Mouse (Mus musculus) megakaryocyte, adult 5-6 weeks (primary cell): ENCODE data around the gene Rab25. TPM values are rescaled to one million over a fixed set of nuclear protein-coding genes. Genes with fewer than 3 reads are reported as not detected.

Experiments
- ATAC-seq: 2 replicates; pipeline ENCODE4 v1.8.0; 2016; ENCODE audit warnings: mild to moderate bottlenecking, inconsistent platforms; ENCODE audit not compliant: poor library complexity, severe bottlenecking
- total RNA-seq, 2 experiments: library from RNA; stranded (forward) in 1 of 2; stranded (reverse) in 1 of 2; fragments of 153-499, 151-499 nt in 1 of 2; fragments of 221-1000, 200-1000 nt in 1 of 2; gene quantifications; 2 replicates each; pipeline versions ENCODE4 v1.2.3 to v1.2.4; 2015 to 2017

The Rab25 gene
- total RNA-seq, 2 experiments from 2014 or later, result not detected

- ATAC-seq, result no peak
Observed at GRCm38 (mm10) chr3:88543174-88543573, 4.9 kb downstream of the Rab25 start.

- ATAC-seq, result no peak
Observed at GRCm38 (mm10) chr3:88542486-88542885, 5.6 kb downstream of the Rab25 start.

GRCm38 (mm10) chr3:88541622-88542401, 6.3 kb downstream of the Rab25 start:
- ATAC-seq, result no peak

GRCm38 (mm10) chr3:88540085-88540484, 8.0 kb downstream of the Rab25 start:
- ATAC-seq, result no peak

DNA sequence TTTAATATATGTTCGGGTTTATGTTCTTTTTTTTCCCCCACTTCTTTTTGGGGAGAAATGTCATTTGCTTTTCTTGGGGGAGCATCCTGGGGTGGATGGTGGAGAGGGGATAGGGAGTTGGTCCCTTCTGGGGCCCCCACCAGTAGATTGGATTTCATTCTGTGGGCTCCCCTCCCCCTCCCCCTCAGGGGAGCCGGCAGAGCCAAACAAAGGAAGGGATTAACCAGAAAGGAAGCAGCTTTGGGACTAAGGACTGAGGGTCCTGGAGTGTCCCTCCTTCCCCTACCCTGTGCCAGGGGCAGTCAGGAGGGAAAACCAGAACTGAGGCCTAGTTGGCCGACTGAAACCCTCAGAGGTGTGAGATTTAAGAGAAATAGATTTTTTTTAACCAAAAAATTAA, 8.7 kb downstream of the Rab25 start:
- no peak for ATAC-seq

- ATAC-seq, result no peak
Observed at GRCm38 (mm10) chr3:88538271-88539145, 9.6 kb downstream of the Rab25 start.

GRCm38 (mm10) chr3:88537146-88537545, 11.0 kb downstream of the Rab25 start:
- ATAC-seq, result no peak

GRCm38 (mm10) chr3:88536103-88536930, 11.8 kb downstream of the Rab25 start:
- ATAC-seq, result peak; percentile 51

DNA sequence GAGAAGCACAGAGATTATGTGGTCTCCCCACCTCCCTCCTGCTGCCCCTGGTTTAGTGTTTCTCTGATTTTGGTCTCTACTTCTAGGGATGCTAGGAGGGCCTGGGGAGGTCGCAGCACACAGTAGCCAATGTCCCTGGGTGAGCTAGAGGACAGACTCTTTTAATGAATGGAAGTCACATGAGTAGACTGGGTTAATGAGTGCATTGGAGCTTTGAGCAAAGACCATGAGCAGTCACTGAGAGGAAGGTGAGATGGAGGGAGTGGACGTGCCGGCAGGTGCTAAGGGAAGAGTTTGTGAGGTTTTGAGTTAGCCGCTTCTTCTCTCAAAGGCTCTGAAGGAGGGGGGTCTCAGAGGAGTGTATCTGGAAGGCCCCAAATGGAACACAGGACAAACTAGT, 12.6 kb downstream of the Rab25 start:
- ATAC-seq, result no peak

DNA sequence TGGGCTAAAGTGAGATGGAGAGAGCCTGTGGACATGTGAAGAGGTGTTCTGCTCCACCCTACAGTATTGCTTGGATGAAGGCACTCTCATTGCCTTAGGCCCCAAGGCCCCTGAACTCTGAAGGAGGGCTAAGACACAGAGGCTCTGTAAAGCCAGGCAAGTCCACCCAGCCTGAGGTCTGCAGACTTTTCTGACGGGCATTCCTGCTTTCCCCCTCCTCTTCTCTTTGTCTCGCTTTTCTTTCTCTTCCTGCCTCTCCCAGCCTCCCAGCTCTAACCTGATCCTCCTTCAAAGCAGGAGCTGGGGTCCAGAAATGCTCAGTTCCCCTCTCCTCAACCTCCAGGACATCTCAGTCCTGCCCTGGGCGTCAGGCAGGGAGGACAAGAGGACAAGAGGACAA, 13.1 kb downstream of the Rab25 start:
- ATAC-seq, result no peak

GRCm38 (mm10) chr3:88533706-88534105, 14.4 kb downstream of the Rab25 start:
- no peak for ATAC-seq

GRCm38 (mm10) chr3:88532689-88533511, 15.2 kb downstream of the Rab25 start:
- 0 out of 2 replicates have a peak, but pooled peaks have one; percentile 11 for ATAC-seq

GRCm38 (mm10) chr3:88532299-88532674, 15.8 kb downstream of the Rab25 start, which contains the start of gene Mex3a:
Gene Mex3a (plus strand): TSS chr3:88532395.
- no peak for ATAC-seq

DNA sequence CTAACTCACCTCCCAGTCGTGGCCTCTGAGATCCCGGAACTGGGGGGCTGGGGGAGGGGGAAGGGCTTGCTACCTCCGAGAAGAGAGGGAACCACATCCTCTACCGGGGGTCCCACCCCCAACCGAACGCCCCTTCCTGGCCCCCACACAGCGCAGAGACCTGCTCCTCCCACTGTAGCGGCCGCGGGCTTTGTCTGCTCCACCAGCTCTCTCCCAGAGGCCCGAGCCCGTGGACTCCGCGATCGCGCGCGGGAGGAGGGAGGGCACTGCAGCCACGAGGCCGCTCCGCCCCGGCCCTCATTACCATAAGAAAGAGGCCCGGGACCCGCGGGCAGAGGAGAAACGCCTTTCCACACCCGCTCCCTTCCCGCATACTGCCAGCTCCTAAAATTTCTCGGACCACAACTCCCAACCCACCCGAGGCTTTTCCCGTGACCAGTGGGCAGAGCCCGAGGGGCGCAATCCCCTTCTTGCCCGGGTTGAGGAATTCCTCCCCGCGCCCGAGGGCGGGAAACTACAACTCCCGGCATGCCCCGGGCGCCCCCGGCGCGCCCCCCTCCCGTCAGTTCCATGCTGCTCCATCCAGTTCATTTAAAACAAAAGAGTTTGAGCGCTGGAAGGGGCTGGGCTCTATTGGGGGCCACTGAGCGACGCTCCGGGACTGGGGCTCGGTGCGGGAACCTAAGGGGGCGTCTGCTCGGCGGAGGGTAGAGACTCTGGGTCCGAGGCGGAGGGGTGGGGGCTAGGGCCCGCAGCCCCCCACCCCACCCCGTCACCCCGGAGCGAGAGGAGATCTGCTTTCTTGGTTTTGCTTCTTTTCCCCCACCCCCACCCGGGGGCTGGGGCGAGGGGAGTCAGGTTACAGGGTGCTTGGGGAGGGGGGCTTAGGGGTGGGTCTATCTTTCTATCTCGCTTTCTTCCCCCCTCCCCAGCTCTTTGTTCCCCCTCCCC, 16.5 kb downstream of the Rab25 start:
- ATAC-seq, result peak; percentile 79

GRCm38 (mm10) chr3:88530082-88530864, 17.8 kb downstream of the Rab25 start:
- no peak for ATAC-seq

- ATAC-seq, result no peak
Observed at GRCm38 (mm10) chr3:88529204-88530000, 18.7 kb downstream of the Rab25 start.

DNA sequence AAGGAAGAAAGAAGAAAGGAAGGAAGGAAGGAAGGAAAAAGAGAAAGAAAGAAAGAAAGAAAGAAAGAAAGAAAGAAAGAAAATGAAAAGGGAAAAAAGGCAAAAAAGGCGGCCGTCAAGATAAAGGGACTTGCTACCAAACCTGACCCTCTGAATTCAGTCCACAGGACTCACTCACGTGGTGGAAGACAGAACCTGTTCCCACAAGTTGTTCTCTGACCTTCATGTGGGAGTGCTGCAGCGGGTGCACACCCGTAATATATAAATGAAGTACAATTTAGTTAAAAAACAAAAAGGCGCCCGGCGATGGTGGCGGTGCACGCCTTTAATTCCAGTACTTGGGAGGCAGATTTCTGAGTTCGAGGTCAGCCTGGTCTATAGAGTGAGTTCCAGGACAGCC, 19.5 kb downstream of the Rab25 start:
- no peak for ATAC-seq
